Mouse (Mus musculus) C2C12 (cell line): Measurements from ENCODE around the gene Rimbp3.

Experiments
- CEBPB ChIP-seq: IDR thresholded peaks from one replicate; pipeline ENCODE4 v1.6.1; 2011; ENCODE audit warnings: low read depth, mild to moderate bottlenecking, control low read depth, moderate library complexity
- CTCF ChIP-seq: IDR thresholded peaks from one replicate; pipeline ENCODE4 v1.5.1; 2011; ENCODE audit not compliant: control insufficient read depth, insufficient read depth, insufficient read length
- FOSL1 ChIP-seq: IDR thresholded peaks from one replicate; pipeline ENCODE4 v1.8.0; 2011; ENCODE audit warnings: mild to moderate bottlenecking, low read length; ENCODE audit not compliant: poor library complexity, insufficient read depth, severe bottlenecking
- MAX ChIP-seq: IDR thresholded peaks from one replicate; pipeline ENCODE4 v1.6.1; 2011; ENCODE audit warnings: mild to moderate bottlenecking, control low read depth

- TF ChIP-seq CTCF: no peak
- no peak for TF ChIP-seq FOSL1
- TF ChIP-seq CEBPB: no peak
- no peak for TF ChIP-seq MAX
These were observed 13.8 kb downstream of the Rimbp3 start for GRCm38 (mm10) chr16:17222197-17222596.
